Mouse (Mus musculus): Measurements from ENCODE around the gene Cebpe.

- TF ChIP-seq CTCF (IDR thresholded peaks at IDR 0.05 in 2 of 3, conservative IDR thresholded peaks at IDR 0.05 in 1 of 3; ENCODE audit: control insufficient read depth in 1 of 3, insufficient read depth in 1 of 3, low read depth in 2 of 3, low read length in 3 of 3, poor library complexity in 1 of 3, severe bottlenecking in 1 of 3): no peak
- no peak for TF ChIP-seq MYC (IDR thresholded peaks at IDR 0.05; ENCODE audit: low read depth, low read length)
- no peak for TF ChIP-seq POLR2A (IDR thresholded peaks at IDR 0.05; ENCODE audit: control insufficient read depth in 1 of 2, insufficient read depth in 1 of 2, low read depth in 1 of 2, low read length in 2 of 2, poor library complexity in 1 of 2)
- no peak for TF ChIP-seq RCOR1 (IDR thresholded peaks at IDR 0.05; ENCODE audit: low read depth, low read length)
- TF ChIP-seq USF1 (IDR thresholded peaks at IDR 0.05; ENCODE audit: low read depth, low read length): no peak
Observed at GRCm38 (mm10) chr14:54698733-54699132, 13.2 kb downstream of the Cebpe start, which contains the start of gene Gm29776.
